Mouse (Mus musculus): Measurements from ENCODE around the gene Cmc2. TPM values are rescaled to one million over a fixed set of nuclear protein-coding genes. Genes with fewer than 3 reads are reported as not detected.

The Cmc2 gene
- 10 to 100 TPM; 46.5 to 55.8 (median 50.1) TPM for total RNA-seq (2022)

DNA sequence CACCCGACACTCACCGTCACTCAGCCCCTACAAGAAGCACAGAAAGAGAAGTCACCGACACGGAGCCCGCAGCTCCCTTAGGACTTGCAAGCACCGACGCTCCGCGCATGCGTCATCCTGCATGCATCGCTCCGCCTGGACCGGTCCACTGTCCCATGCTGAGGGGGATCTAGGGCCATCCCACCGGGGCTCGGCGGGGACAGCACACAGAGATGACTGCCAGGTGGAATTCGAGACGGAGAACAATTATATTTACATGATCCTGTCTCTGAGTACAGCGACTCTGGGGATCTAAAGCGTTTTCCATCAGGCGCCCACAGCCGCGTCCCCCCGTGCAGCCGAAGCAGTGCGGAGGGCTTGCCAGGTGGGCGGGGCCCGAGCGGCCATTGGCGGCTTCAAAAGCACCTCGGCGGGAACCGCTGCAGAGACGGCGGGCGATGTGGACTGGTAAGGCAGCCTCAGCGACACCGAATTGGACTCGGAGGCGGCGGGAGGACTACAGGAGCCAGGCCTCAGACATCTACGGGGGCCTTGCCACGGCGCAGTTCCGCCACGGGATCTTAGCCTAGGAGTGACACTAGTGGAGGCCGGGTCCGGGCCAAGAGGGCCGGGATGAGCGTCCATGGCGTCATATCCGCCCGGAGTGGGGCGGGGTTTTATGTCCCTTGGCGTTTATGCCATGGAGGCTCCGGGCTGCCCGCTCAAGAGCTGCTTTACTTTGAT, at the start of gene Cmc2, which contains the start of gene Cenpn:
TSS of gene Cmc2 (minus strand) at position 119 of the 723 bp plus-strand sequence.
TSS of gene Cenpn (plus strand) at position 394 of the 723 bp plus-strand sequence.
- peak; percentile 83 for DNase-seq

DNA sequence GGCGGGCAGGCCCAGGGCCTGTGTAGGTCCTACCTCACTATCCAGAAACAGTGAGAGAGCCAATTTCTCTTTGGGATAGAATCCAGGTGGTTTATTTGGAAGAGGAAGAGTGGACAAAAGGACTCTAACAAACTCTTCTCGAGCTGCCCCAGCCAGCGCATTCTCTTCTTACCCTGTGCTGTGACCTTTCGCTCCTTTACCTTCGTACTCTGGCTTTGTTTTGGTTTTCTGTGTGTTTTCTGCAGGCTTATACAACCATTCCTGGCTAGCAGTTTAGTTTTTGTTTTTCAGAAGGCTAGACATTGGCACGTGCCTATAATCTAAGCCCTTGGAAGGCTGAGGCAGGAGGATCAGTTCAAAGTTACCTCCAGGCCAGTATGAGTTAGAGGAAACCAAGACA, 48.3 kb upstream of the Cmc2 start:
- no peak for DNase-seq

DNA sequence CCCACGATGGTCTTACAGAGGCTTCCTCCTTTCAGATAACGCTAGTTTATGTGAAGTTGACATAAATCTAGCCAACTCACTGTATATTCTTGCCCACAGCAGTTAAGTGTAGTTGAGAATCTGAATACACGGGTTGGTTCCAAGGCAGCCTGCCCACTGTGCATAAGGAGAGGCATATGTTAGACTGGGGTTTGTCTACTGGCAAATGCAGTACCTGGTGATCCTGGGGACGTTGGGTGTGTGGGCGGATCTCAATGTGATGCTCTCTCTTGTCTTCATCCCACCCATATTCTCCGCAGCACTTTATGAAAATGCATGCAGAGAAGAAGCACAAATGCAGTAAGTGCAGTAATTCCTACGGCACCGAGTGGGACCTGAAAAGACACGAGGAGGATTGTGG, 33.2 kb upstream of the Cmc2 start:
- DNase-seq, result no peak

- no peak for DNase-seq
These were observed 31.2 kb upstream of the Cmc2 start for GRCm38 (mm10) chr8:116952428-116952827.

DNA sequence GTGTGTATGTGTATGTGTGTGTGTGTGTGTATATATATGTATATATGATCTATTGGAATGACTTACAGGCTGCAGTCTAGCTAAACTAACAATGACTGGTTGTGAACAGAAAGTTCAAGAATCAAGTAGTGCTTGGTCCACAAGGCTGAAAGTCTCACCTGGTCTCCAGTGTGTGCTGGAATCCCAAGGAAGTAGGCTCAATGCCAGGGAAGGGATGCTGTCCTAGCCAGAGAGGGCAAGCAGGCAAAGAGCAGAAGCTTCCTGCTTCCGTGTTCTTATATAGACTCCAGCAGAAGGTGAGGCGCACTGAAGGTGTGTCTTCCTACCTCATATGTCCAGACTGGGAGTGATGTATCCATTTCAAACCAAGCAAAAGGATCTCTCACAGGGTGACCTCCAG, 30.5 kb upstream of the Cmc2 start:
- DNase-seq, result no peak

GRCm38 (mm10) chr8:116951369-116951768, 30.1 kb upstream of the Cmc2 start:
- DNase-seq, result no peak

DNA sequence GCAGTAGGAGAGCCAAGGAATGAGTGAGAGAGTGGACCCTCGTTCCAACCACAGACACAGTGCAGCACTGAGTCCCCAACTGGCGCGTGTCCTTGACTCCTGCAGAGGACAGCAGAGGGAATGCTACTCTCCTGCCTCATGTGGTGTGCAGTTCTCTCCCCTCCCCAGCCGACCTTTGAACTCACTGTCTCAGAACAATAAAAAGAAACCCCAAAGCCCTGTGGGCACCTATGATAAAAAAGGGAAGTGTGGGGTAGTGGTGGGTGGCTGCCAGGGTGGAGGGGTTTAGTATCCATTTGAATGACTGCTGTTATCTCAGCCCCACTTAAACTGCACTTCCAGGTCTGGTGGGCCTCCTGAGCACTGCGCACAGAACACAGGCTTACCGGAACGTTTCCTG, 26.3 kb upstream of the Cmc2 start:
- DNase-seq, result no peak

DNA sequence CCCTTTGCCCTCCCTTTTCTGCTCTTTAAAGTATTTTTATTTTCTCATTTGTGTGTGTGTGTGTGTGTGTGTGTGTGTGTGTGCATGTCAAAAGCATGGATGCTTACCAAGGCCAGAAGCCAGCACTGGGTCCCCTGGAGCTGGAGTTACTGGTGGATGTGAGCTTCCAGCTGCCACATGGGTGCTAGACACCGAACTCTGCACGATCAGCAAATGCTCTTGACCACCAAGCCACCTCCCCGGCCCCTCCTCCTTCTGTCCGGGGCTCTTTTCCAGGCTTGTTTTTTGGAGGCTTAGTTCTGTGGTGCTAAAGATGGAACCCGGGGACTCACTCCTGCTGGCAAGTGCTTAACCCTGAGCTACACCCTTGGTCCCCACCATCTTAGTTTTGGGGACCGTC, 25.6 kb upstream of the Cmc2 start:
- DNase-seq, result no peak

GRCm38 (mm10) chr8:116946268-116946838, 25.1 kb upstream of the Cmc2 start:
- DNase-seq, result no peak

DNA sequence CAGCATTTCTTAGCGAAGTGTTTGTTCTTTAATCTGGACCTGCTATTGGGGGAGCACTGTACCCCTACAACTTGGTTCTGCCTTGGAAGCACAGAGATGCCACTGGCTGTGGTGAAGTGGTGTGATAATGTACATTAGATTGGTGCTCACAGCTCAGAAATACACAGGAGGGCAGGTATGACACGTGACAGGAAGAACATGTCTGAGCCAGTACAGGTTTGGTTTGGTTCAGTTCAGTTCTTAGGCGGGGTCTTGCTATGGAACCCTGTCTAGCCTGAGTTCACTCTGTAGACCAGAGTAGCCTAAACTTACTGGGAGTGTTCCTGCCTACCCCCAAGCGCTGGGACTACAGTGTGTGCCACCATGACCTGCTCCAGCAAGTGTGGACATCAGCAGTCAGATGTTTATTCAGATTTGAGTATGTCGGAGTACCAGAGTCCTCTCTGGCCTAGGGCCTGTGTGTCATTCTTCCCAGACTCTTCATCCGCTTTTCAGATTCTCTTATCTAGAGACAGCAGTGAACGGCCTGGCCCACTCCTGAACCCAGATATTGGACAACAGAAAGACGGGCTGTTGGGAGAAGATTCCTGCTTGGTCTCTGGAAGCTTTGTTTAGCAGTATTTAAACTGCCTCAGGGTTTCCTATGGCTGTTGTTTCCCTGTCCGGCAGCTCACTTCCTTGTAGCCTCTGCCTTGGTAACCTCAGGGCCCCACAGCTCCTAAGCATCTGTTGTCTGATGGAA, 24.1 kb upstream of the Cmc2 start:
- DNase-seq, result no peak

- no peak for DNase-seq
These were observed 23.1 kb upstream of the Cmc2 start for GRCm38 (mm10) chr8:116944385-116944696.

DNA sequence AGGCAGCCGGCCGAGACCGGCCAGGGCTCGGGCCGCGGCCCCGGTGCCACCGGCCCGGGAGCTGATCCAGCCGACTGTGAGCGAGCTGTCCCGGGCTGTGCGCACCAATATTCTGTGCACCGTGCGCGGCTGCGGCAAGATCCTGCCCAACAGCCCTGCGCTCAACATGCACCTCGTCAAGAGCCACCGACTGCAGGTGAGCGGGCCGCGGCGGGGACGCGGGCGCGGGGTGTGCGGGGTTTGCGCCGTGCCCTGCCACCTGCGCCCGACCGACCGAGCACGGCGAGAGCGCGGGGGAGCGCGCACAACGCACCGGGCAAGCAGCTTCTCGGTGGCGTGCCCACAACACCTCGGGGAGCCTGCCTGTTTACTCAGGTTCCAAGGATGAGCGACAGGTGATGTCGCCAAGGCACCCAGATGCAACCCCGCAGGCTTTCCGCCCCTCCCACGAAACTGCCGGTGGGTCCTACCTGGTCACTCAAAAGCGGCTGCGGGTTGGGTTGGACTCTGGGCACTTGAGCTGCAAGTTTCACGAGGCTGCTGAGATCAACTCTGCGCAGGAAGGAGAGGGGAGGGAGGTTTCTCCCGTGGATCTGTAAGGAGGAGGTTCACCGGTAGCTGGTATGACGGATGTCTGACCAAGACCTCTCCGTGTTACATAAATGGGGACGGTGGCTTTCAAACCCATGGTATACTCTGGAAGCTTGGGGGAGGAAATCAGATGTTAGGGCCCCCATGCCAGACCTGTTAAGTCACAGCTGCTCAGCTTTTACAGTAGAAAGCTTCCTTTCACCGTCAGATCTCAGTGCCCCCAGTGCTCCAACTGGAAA, 22.5 kb upstream of the Cmc2 start:
- DNase-seq, result no peak

DNA sequence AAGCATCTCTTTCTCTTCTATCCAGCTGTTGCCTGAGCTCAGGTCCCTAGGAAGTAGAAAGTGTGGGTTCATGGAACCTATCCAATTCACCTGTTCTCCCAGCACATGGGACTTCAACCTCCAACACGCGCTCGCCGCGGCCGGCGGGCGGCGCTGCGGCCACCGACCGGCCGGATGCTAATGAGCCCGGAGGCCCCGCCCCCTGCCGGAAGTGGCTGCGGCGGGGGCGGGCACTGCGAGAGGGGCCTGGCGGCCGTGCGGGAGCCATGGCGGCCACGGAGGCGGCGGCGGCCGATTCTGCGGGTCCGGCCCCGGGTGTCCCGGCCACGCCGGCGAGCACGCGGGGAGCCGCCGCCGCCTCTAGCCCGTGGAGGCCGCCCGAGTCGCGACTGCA, 21.9 kb upstream of the Cmc2 start, which contains the start of gene Atmin:
TSS of gene Atmin (plus strand) at position 233 of the 394 bp plus-strand sequence.
- peak; percentile 68 for DNase-seq

GRCm38 (mm10) chr8:116942284-116943058, 21.2 kb upstream of the Cmc2 start:
- DNase-seq, result no peak

DNA sequence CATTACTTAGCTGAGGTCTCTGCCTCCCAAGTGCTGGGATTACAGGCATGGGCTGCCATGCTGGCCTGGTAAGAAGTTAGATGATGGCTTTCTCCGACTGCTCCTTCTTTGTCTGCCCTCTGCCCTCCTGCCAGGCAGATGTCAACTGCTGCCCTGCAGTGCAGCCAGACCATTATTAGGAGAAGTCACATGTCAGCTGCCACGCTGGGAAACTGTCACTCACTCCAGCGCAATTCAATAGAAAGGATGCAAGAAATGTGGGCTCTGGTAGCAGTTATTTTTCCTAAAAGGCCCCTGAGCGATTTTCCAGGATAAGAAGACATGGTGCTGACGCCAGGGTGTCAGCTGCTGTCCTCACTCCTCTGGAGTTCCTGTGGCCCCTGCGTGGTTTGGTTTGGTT, 14.3 kb upstream of the Cmc2 start:
- no peak for DNase-seq

DNA sequence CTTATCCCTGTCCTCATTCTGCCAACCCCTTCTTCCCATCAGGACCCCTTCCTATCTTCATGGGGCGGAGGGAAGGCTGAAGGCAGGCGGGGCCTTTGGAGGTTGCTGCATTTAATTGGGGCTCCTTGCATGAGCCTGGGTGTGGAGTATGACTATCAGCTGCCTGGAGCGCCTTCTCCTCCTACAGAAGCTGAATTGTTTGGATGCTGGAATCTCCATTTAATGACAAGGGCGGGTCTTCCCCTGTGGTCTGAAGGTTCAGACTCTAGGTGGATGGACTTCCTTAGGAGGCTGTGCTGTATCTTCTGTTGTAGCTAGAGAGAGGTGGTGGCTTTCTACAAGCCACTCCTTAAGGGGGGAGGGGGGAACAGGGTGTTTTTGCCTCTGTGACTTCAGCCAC, 13.7 kb upstream of the Cmc2 start:
- no peak for DNase-seq

DNA sequence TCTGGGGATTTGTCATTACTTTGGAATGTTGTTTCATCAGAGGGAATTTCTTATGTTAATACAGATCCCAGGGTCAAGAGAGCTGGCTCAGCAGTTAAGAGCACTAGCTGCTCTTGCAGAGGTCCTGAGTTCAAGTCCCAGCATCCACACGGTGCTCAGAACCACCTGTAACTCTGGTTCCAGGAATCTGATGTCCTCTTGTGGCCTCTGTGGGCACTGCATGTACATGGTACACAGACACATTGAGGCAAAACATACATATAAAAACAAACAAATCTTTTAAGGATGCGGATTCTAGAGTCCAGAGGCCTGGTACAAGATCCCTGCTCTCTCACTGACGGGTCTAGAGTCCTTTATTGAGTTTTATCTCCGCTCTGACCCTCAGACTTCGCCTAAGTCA, 7.3 kb upstream of the Cmc2 start:
- no peak for DNase-seq

DNA sequence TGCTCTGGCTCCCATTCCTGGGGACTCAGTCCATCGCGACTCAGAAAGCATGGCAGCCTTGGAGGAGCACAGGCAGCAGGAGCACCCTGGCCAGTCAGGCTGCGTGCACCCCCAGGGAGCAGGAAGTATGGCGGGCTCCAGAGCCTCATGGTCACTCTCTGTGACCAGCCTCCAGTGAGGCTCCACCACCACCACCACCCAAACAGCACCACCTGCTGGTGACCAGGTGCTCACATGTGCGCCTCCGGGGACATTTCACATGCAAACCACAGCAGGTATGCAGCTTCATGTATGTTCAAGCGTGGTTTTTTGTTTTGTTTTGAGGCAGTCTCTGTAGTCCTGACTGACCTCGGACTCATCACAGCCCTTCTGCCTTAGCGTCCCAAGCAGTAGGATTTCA, 6.6 kb upstream of the Cmc2 start:
- DNase-seq, result no peak

- no peak for DNase-seq
These were observed 2.3 kb upstream of the Cmc2 start for GRCm38 (mm10) chr8:116923526-116923925.

DNA sequence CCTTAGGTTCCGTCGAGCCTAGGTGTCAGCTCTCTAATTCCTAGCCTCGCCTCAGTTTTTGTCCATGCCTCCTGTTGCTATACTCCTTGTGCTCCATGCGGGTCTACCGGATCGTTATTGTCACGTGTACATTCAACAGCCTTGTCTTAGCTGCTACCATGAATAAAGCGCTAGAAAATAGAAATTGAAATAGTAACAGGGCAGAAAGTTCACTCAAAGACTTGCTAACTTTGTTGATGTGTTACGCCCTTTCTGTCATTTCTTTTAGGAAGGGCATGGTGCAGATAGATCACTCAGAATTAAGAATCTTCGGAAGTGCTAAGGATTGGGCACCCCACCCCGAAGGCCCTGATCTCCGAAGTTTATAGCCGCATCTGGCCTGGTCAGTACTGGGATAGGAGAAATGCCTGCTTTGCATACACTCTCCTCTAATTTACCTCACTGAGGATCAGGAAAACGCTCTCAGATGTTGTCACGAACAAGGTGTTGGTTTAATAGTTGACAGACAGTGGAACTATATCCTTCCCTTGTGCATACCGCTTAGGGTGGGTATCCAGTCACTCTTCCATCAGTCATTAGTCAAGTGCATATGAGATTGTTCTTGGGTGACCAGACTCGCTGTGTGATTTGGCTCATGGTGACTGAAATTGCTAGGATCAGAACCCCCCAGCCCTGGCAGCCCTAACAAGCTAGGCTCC, 954 bp upstream of the Cmc2 start:
- DNase-seq, result no peak

DNA sequence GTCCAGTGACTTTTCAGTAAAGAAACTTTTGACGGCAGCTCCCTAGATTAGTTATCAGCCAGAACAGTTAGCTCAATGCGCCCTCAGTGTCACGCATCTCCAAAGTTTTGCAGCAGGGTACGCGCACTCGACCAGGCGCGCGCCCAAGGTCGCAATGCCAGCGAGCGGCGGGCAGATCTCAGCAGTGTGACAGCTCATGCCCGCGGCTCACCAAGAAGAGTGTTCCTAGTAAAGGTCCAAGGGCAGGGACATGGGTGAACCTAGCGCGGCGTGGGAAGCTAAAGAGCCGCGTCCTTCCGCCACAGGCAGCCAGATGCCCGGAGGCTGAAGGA, 284 bp downstream of the Cmc2 start:
- peak; percentile 67 for DNase-seq

DNA sequence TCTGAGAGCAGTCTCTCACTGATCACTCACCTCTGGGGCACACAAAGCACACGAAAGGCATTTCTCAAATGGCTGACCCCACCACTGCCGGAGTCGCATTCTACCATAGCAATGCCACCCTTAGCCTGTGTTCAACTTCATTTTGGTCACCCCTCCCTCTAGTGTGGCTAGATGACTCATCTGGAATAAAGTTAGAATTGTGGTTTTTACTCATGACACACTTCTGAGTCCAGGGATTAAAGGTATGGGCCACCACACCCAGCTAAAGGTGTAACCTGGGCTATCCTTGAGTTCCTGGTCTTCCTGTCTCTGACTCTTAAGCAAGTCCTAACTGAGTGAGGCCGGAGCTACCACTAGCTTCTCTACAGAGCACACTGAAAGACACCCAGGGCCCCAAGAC, 15.4 kb downstream of the Cmc2 start:
- DNase-seq, result no peak
